Mouse (Mus musculus) liver, adult 2 months (tissue): ENCODE measurements around the gene Fga. TPM values are rescaled to one million over a fixed set of nuclear protein-coding genes. Genes with fewer than 3 reads are reported as not detected.

Experiments
- DNase-seq: peaks from one replicate; pipeline ENCODE4 v3.0.0-alpha.2; 2011; ENCODE audit warnings: low read depth, low spot score; ENCODE audit errors: extremely low read depth
- H3K27ac ChIP-seq: fragments of 200-500 bp; replicated peaks from 2 replicates; pipeline ENCODE4 v1.5.1; 2012; ENCODE audit warnings: low read depth, mild to moderate bottlenecking, control low read depth, inconsistent platforms, low read length; ENCODE audit not compliant: insufficient read depth
- H3K27me3 ChIP-seq: fragments of 200-500 bp; 2 replicates; pipeline ENCODE4 v1.6.1; 2012; ENCODE audit warnings: mild to moderate bottlenecking, moderate library complexity, low read length, inconsistent platforms; ENCODE audit not compliant: control insufficient read depth, insufficient read depth
- H3K36me3 ChIP-seq: fragments of 200-500 bp; 2 replicates; pipeline ENCODE4 v1.6.1; 2012; ENCODE audit warnings: low read length, inconsistent platforms; ENCODE audit not compliant: control insufficient read depth, insufficient read depth
- H3K4me1 ChIP-seq: fragments of 200-500 bp; 2 replicates; pipeline ENCODE4 v1.6.1; 2011; ENCODE audit warnings: low read length; ENCODE audit not compliant: control insufficient read depth, insufficient read depth
- H3K4me3 ChIP-seq: fragments of 200-500 bp; 2 replicates; pipeline ENCODE4 v1.5.1; 2011; ENCODE audit warnings: low read depth, mild to moderate bottlenecking, control low read depth, low read length, moderate library complexity; ENCODE audit not compliant: insufficient read depth
- H3K79me2 ChIP-seq: fragments of 200-500 bp; 2 replicates; pipeline ENCODE4 v1.6.1; 2012; ENCODE audit warnings: inconsistent platforms, mild to moderate bottlenecking, low read length, moderate library complexity; ENCODE audit not compliant: control insufficient read depth, insufficient read depth
- H3K9ac ChIP-seq: fragments of 200-500 bp; 2 replicates; pipeline ENCODE4 v1.6.1; 2012; ENCODE audit warnings: low read depth, mild to moderate bottlenecking, control low read depth, inconsistent platforms, low read length
- CTCF ChIP-seq: fragments of 200-500 bp; IDR thresholded peaks from 2 replicates; pipeline ENCODE4 v1.5.1; 2011; ENCODE audit warnings: low read depth, low read length, control low read depth
- POLR2A ChIP-seq: fragments of 200-500 bp; IDR thresholded peaks from 2 replicates; pipeline ENCODE4 v1.6.1; 2011; ENCODE audit warnings: low read length, control low read depth; ENCODE audit not compliant: insufficient read depth; ENCODE audit errors: extremely low read depth
- WGBS: fragments of 180-500 bp; shearing (Covaris S2); methylation state at CpG from one replicate; pipeline ENCODE4 v1.1.7; 2018; 5-methylcytosine and 5-hydroxymethylcytosine counted together
- polyA plus RNA-seq: library from polyadenylated mRNA; depleted of rRNA; stranded (reverse); fragments of >200 nt; gene quantifications from 2 replicates; pipeline ENCODE4 v1.2.3, GENCODE M21; 2012
- total RNA-seq: library from RNA; depleted of rRNA; stranded (reverse); fragments of >200 nt; gene quantifications from 2 replicates; pipeline ENCODE4 v1.2.3, GENCODE M21; 2014

Fga gene
- total and polyA plus RNA-seq, 2 experiments, result 984 to 3,320 TPM

DNA sequence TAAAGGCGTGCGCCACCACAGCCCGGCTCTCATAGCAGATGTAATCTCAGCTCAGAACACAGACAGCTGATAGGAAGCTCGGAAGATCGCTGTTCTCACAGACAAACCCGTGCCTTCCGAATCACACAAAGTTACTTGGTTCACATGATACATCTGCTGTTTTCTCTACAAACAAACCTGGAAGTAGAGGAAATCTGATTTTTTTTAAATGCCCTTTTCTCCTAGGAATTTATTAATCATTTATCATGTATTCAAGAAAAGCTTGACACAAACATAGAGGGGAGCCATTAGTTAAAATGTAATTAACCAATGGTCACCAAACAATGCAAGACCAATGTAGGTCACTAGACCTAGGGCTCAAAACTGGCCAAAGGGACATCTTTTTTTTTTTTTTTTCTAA lies 21.1 kb upstream of the Fga start:
- no peak overlapping the region for H3K9ac ChIP-seq
- TF ChIP-seq CTCF (no peak), POLR2A (no peak)
- peak; percentile 98 for DNase-seq
- H3K4me1 ChIP-seq, result peaks cover 20% of the 10 kb centered on the region
- no peak overlapping the region for H3K4me3 ChIP-seq
- no peaks in the 10 kb centered on the region; the same call in 1 of the 2 replicates for H3K79me2 ChIP-seq
- peaks cover 12% of the 10 kb centered on the region for H3K36me3 ChIP-seq
- 32% methylated on average over 7 of the region's 7 CpGs for WGBS
- H3K27ac ChIP-seq, result peak overlapping the region; percentile 84
- H3K27me3 ChIP-seq, result no peaks in the 10 kb centered on the region

GRCm38 (mm10) chr3:83007557-83007956 lies 18.3 kb upstream of the Fga start, which contains the start of gene Fgg:
Fgg (plus strand) TSS chr3:83007724.
- Histone ChIP-seq H3K36me3 (peaks cover 37% of the 10 kb centered on the region), H3K27ac (peak within 1 kb of the TSS; percentile 97), H3K79me2 (no peaks in the 10 kb centered on the region; the same call in none of the 2 replicates), H3K27me3 (no peaks in the 10 kb centered on the region), H3K4me1 (peaks cover 12% of the 10 kb centered on the region), H3K9ac (peak within 1 kb of the TSS; percentile 70), H3K4me3 (peak within 1 kb of the TSS; percentile 82)
- peak; percentile 100 for DNase-seq
- 14% methylated on average over 7 of the region's 7 CpGs for WGBS
- TF ChIP-seq CTCF (no peak), POLR2A (peak; percentile 98)

DNA sequence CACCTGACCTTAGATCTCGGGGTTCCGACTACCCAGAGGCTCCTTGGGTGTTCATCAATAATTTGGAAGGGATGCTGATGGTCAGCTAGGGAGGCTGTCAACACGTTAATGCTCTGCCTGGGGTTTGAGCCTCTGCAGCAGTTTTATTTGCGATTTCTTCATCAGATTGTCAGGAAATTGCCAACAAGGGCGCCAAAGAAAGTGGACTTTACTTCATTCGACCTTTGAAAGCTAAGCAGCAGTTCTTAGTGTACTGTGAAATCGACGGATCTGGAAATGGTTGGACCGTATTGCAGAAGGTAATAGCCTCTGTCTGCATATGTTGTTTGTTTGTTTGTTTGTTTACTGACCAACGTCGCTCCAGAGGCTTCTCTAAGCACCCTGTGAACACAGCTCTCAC lies 15.6 kb upstream of the Fga start:
- Histone ChIP-seq H3K9ac (peak overlapping the region; percentile 83), H3K79me2 (no peaks in the 10 kb centered on the region; the same call in none of the 2 replicates), H3K27me3 (no peaks in the 10 kb centered on the region), H3K4me1 (peaks cover 6% of the 10 kb centered on the region; the same call in 1 of the 2 replicates), H3K27ac (peak overlapping the region; percentile 97), H3K4me3 (peak overlapping the region; percentile 82), H3K36me3 (peaks cover 54% of the 10 kb centered on the region)
- 19% methylated on average over 11 of the region's 11 CpGs for WGBS
- peak; percentile 32; the same call in 1 of the 2 replicates for TF ChIP-seq POLR2A
- no peak for TF ChIP-seq CTCF
- DNase-seq, result peak; percentile 95

DNA sequence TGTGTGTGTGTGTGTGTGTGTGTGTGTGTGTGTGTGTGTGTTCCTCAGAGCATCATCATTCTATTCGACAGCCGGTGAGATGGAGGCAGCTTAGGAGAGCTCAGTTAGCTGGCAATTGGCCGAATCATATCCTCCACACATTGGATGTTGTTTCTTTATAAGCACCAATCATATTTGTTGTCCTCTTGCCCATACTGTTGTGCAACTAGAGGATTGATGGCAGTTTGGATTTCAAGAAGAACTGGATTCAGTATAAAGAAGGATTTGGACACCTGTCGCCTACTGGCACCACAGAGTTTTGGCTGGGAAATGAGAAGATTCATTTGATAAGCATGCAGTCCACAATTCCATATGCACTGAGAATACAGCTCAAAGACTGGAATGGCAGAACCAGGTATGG lies 14.7 kb upstream of the Fga start:
- Histone ChIP-seq H3K36me3 (peaks cover 54% of the 10 kb centered on the region), H3K9ac (peak overlapping the region; percentile 83), H3K27me3 (no peaks in the 10 kb centered on the region), H3K27ac (peak overlapping the region; percentile 97), H3K4me1 (peaks cover 6% of the 10 kb centered on the region; the same call in 1 of the 2 replicates), H3K79me2 (no peaks in the 10 kb centered on the region; the same call in none of the 2 replicates), H3K4me3 (peak overlapping the region; percentile 82)
- peak; percentile 98 for DNase-seq
- TF ChIP-seq POLR2A (0 out of 2 replicates have a peak, but pooled peaks have one; percentile 11), CTCF (no peak)
- WGBS, result 15% methylated on average over 4 of the region's 4 CpGs

DNA sequence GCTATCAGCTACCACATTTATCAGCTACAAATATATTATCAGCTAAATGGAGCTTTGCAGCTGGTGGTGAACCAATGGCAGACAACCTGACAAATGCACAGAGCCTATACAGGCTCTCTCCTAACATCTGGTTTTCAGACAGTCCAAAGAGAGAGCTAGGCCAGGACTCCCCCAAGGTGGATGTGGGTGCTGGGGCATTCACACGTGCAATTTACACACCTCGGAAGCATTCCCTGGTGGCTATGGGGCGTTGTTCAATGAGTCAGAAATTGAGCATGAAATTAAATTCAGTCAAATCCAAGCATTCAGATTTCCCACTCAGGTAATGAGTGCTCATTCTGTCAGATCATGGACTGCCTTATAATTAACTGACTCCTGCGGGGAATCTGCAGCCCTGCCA lies 14.3 kb upstream of the Fga start:
- H3K4me3 ChIP-seq, result peak overlapping the region; percentile 82
- no peaks in the 10 kb centered on the region for H3K27me3 ChIP-seq

GRCm38 (mm10) chr3:83012636-83013035 lies 13.2 kb upstream of the Fga start:
- Histone ChIP-seq H3K27ac (peak overlapping the region; percentile 1; the same call in 1 of the 2 replicates), H3K9ac (peak overlapping the region; percentile 21), H3K4me1 (no peaks in the 10 kb centered on the region; the same call in 1 of the 2 replicates), H3K36me3 (peaks cover 54% of the 10 kb centered on the region), H3K27me3 (no peaks in the 10 kb centered on the region), H3K79me2 (no peaks in the 10 kb centered on the region; the same call in none of the 2 replicates), H3K4me3 (peak overlapping the region; percentile 82)
- WGBS, result 27% methylated on average over 19 of the region's 19 CpGs
- DNase-seq, result peak; percentile 63
- TF ChIP-seq POLR2A (peak; percentile 37; the same call in 1 of the 2 replicates), CTCF (no peak)

More for the DNA sequence above, 14.3 kb upstream of the Fga start:
- Histone ChIP-seq H3K79me2 (no peaks in the 10 kb centered on the region; the same call in none of the 2 replicates), H3K27ac (peak overlapping the region; percentile 60), H3K4me1 (peaks cover 6% of the 10 kb centered on the region; the same call in 1 of the 2 replicates), H3K36me3 (peaks cover 54% of the 10 kb centered on the region), H3K9ac (peak overlapping the region; percentile 58)
- DNase-seq, result no peak
- TF ChIP-seq POLR2A, result no peak
- no peak for TF ChIP-seq CTCF
- WGBS, result 18% methylated on average over 4 of the region's 4 CpGs
